Mouse (Mus musculus) heart, embryonic 12.5 days (tissue): ENCODE measurements around the gene Rgs7. TPM values are rescaled to one million over a fixed set of nuclear protein-coding genes. Genes with fewer than 3 reads are reported as not detected.

Experiments
- ATAC-seq: fragments of 200-750 bp; cut with Nextera tagmentation; 2 replicates; pipeline ENCODE4 v1.8.0; 2017; ENCODE audit warnings: moderate TSS enrichment, moderate library complexity; ENCODE audit not compliant: insufficient number of reproducible peaks, low FRiP score
- H3K27ac ChIP-seq: fragments of 300-500 bp; sonication (generic); 2 replicates; pipeline ENCODE4 v1.5.1; 2016; ENCODE audit warnings: mild to moderate bottlenecking, moderate library complexity; ENCODE audit not compliant: poor library complexity, severe bottlenecking
- H3K27me3 ChIP-seq: fragments of 300-500 bp; sonication (generic); replicated peaks from 2 replicates; pipeline ENCODE4 v1.6.1; 2016; ENCODE audit warnings: mild to moderate bottlenecking, moderate library complexity
- H3K36me3 ChIP-seq: fragments of 300-500 bp; sonication (generic); 2 replicates; pipeline ENCODE4 v1.6.1; 2016; ENCODE audit warnings: mild to moderate bottlenecking, moderate library complexity
- H3K4me1 ChIP-seq: fragments of 300-500 bp; sonication (generic); replicated peaks from 2 replicates; pipeline ENCODE4 v1.6.1; 2016; ENCODE audit warnings: mild to moderate bottlenecking
- H3K4me2 ChIP-seq: fragments of 300-500 bp; sonication (generic); 2 replicates; pipeline ENCODE4 v1.6.1; 2016; ENCODE audit warnings: mild to moderate bottlenecking, moderate library complexity
- H3K4me3 ChIP-seq: fragments of 300-500 bp; sonication (generic); 2 replicates; pipeline ENCODE4 v1.5.1; 2016; ENCODE audit warnings: mild to moderate bottlenecking
- H3K9ac ChIP-seq: fragments of 300-500 bp; sonication (generic); 2 replicates; pipeline ENCODE4 v1.6.1; 2016; ENCODE audit warnings: mild to moderate bottlenecking, moderate library complexity
- H3K9me3 ChIP-seq: fragments of 300-500 bp; sonication (generic); replicated peaks from 2 replicates; pipeline ENCODE4 v1.6.1; 2016; ENCODE audit warnings: mild to moderate bottlenecking, moderate library complexity
- WGBS: fragments of 180-500 bp; shearing (Covaris S2); methylation state at CpG from one replicate; pipeline ENCODE4 v1.1.7; 2016; 5-methylcytosine and 5-hydroxymethylcytosine counted together
- polyA plus RNA-seq: library from polyadenylated mRNA; unstranded; fragments of >200 nt; fragmentation: Nextera tagmentation; extraction: Ambion mirVana; gene quantifications from 2 replicates; pipeline ENCODE4 v1.2.1, GENCODE M21; 2016

The Rgs7 gene
- polyA plus RNA-seq, 1 experiment from 2014 or later = 1.4 TPM

DNA sequence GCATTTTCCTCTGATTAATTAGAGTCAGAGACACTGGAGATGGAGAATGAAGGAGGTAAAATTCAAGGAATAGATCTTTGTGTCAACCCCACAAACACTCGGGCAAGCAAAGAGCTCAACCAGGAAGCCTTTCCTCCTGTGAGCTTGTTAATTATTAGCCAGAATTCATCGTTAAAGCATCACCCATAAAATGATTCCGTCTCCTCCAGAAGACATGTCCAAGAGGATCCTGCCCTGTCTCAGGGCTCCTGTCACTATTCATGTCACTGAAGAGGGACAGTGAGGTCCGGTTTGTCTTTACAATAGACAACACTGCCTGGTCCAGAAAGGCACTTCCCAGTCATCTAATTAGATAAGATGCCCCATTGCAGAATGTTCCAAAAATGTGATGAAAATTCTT, 7.2 kb downstream of the Rgs7 start:
- H3K4me3 ChIP-seq = no peak overlapping the region
- no peak overlapping the region for H3K4me2 ChIP-seq
- WGBS = 76% methylated on average over 4 of the region's 4 CpGs
- no peaks in the 10 kb centered on the region for H3K36me3 ChIP-seq
- H3K9me3 ChIP-seq = no peaks in the 10 kb centered on the region
- H3K4me1 ChIP-seq = no peaks in the 10 kb centered on the region
- no peaks in the 10 kb centered on the region; the same call in 1 of the 2 replicates for H3K27me3 ChIP-seq
- H3K27ac ChIP-seq = no peak overlapping the region
- H3K9ac ChIP-seq = no peak overlapping the region
- no peak for ATAC-seq

DNA sequence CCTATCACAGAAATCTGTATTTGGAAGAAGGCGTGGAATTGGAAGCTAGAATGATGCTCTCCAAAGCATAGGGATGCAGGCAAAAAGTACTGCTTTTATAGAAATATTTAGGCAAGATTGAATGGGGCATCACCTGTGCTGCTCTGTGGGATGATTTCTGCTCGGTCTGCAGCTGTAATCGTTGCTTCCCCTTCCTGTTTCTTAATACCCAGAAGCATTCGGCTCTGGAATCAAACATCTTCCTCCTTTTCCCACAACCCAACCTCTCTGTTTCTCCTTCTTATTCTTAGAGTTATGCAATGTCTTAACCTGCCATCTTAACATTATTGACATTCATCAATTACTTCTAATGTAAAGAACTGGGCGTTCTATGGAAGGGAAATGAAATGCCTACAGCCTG, 19.2 kb downstream of the Rgs7 start:
- no peak for ATAC-seq
- 69% methylated on average over 5 of the region's 5 CpGs for WGBS
- H3K27me3 ChIP-seq = no peaks in the 10 kb centered on the region
- H3K4me3 ChIP-seq = no peak overlapping the region
- no peak overlapping the region for H3K27ac ChIP-seq
- no peaks in the 10 kb centered on the region for H3K9me3 ChIP-seq
- no peak overlapping the region for H3K9ac ChIP-seq
- H3K36me3 ChIP-seq = no peaks in the 10 kb centered on the region
- no peak overlapping the region for H3K4me2 ChIP-seq
- no peaks in the 10 kb centered on the region for H3K4me1 ChIP-seq

GRCm38 (mm10) chr1:175469087-175469788, 23.1 kb downstream of the Rgs7 start:
- WGBS = 74% methylated on average over 8 of the region's 8 CpGs
- H3K9me3 ChIP-seq = peaks cover 4% of the 10 kb centered on the region; the same call in 1 of the 2 replicates
- H3K27ac ChIP-seq = no peak overlapping the region
- no peak for ATAC-seq
- H3K4me1 ChIP-seq = no peaks in the 10 kb centered on the region
- H3K4me2 ChIP-seq = no peak overlapping the region
- H3K36me3 ChIP-seq = no peaks in the 10 kb centered on the region
- no peak overlapping the region for H3K9ac ChIP-seq
- H3K27me3 ChIP-seq = no peaks in the 10 kb centered on the region
- H3K4me3 ChIP-seq = no peak overlapping the region

GRCm38 (mm10) chr1:175464566-175464965, 27.7 kb downstream of the Rgs7 start:
- H3K4me2 ChIP-seq = no peak overlapping the region
- ATAC-seq = no peak
- no peak overlapping the region for H3K4me3 ChIP-seq
- H3K27ac ChIP-seq = no peak overlapping the region
- H3K36me3 ChIP-seq = no peaks in the 10 kb centered on the region
- H3K4me1 ChIP-seq = no peaks in the 10 kb centered on the region
- H3K27me3 ChIP-seq = no peaks in the 10 kb centered on the region
- H3K9me3 ChIP-seq = peaks cover 4% of the 10 kb centered on the region; the same call in 1 of the 2 replicates
- H3K9ac ChIP-seq = no peak overlapping the region
- 56% methylated on average over 2 of the region's 2 CpGs for WGBS

DNA sequence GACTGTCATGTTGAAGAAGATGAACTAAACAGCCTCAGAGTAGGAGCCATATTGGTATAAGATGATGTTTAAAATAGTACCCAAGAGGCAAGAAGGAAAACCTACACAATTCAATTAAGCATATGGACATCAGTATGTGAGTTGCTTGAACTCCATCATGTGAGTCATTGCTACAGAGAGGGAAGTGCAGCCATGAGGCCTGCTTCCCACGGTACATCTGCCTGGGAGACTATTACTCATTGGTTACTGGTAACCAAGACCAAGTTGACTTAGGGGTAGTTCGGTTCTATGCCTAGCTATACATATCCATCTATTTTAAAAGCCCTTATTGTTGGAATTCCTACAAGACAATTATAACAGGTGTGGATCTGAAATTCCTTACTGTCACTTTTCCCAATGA, 29.9 kb downstream of the Rgs7 start:
- no peak overlapping the region for H3K4me2 ChIP-seq
- no peaks in the 10 kb centered on the region for H3K36me3 ChIP-seq
- ATAC-seq = no peak
- H3K4me1 ChIP-seq = no peaks in the 10 kb centered on the region
- H3K27ac ChIP-seq = no peak overlapping the region
- H3K9ac ChIP-seq = no peak overlapping the region
- H3K4me3 ChIP-seq = no peak overlapping the region
- H3K9me3 ChIP-seq = peaks cover 4% of the 10 kb centered on the region; the same call in 1 of the 2 replicates
- H3K27me3 ChIP-seq = no peaks in the 10 kb centered on the region
- WGBS = 79% methylated on average over 2 of the region's 2 CpGs

DNA sequence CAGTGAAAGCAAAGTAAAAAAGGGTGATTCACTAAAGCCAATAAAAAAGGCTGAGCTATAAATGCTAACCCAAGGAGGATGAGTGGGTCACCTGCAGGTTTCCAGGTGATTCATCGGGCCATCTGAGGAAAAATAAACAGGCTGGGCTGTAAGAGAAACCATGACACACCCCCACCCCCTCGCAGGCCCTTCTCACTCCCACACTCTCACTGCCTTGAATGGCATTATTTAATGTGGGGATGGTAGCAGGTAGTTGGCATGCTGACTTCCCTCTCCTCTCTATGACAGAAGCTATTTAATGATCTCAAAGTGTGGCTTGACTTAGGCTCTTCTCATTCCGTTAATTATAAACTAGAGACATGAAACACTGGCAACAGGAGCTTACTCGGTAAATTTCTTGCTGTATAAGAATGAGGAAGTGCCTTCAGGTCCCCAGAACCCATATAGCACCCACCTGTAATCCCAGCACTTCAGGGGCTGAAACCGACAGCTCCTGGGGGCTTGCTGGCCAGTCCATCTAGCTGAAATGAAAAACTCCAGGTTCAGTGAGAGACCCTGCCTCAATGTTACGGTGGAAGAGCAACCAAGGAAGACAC, 38.2 kb downstream of the Rgs7 start:
- no peaks in the 10 kb centered on the region for H3K4me1 ChIP-seq
- H3K27ac ChIP-seq = no peak overlapping the region
- ATAC-seq = no peak
- no peak overlapping the region for H3K4me2 ChIP-seq
- no peak overlapping the region for H3K4me3 ChIP-seq
- H3K9ac ChIP-seq = no peak overlapping the region
- no peaks in the 10 kb centered on the region for H3K9me3 ChIP-seq
- no peaks in the 10 kb centered on the region for H3K27me3 ChIP-seq
- WGBS = 70% methylated on average over 6 of the region's 6 CpGs
- no peaks in the 10 kb centered on the region for H3K36me3 ChIP-seq

DNA sequence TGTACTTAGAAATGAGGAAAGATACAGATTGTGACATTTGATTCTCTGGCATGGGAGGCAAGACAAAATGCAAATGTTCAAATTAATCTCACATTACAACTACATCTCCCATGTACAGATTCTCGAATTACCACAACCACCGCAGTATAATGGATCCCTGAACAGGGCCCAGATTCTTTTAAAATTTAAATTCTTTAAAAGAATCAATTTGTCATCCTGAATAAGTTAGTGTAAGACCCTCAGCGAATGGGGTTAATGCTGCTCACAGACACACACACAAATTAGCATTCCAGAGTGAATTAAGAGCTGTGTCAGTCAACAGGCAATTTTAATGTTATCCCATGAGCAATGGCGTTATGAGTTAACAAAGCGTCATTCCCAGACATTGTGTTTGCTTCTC, 44.3 kb downstream of the Rgs7 start:
- Histone ChIP-seq H3K36me3 (no peaks in the 10 kb centered on the region), H3K27me3 (no peaks in the 10 kb centered on the region), H3K4me1 (no peaks in the 10 kb centered on the region), H3K4me2 (no peak overlapping the region), H3K4me3 (no peak overlapping the region), H3K9me3 (no peaks in the 10 kb centered on the region), H3K9ac (no peak overlapping the region), H3K27ac (no peak overlapping the region)
- ATAC-seq = no peak
- WGBS = 68% methylated on average over 5 of the region's 5 CpGs

DNA sequence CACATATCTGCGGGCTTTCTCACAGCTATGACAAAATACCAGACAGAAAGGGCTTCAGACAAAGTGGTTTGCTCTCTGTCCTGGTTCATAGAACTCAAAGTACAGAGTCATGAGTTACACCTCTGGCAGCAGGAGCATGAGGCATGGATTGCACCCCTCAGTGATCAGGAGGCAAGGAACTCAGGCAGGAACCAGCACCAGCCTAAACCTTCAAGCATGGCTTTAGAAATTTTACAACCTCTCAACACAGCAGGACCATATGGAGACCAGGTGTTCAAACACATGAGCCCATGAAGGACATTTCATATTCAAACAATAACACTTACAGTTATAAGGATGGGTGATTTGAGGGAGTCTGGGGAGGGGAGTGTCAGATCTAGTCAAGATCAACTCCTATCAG, 49.4 kb downstream of the Rgs7 start:
- no peak overlapping the region for H3K27ac ChIP-seq
- WGBS = 87% methylated on average over 1 of the region's 1 CpGs

GRCm38 (mm10) chr1:175442025-175442424, 50.3 kb downstream of the Rgs7 start:
- ATAC-seq = no peak
- no peak overlapping the region for H3K27ac ChIP-seq
- 79% methylated on average over 6 of the region's 6 CpGs for WGBS
- no peaks in the 10 kb centered on the region for H3K27me3 ChIP-seq
- no peaks in the 10 kb centered on the region for H3K36me3 ChIP-seq
- H3K9me3 ChIP-seq = no peaks in the 10 kb centered on the region
- no peak overlapping the region for H3K4me2 ChIP-seq
- no peak overlapping the region for H3K9ac ChIP-seq
- H3K4me1 ChIP-seq = no peaks in the 10 kb centered on the region
- H3K4me3 ChIP-seq = no peak overlapping the region

More for the DNA sequence above, 49.4 kb downstream of the Rgs7 start:
- no peaks in the 10 kb centered on the region for H3K4me1 ChIP-seq
- H3K9ac ChIP-seq = no peak overlapping the region
- H3K27me3 ChIP-seq = no peaks in the 10 kb centered on the region
- H3K4me2 ChIP-seq = no peak overlapping the region
- no peaks in the 10 kb centered on the region for H3K9me3 ChIP-seq
- no peaks in the 10 kb centered on the region for H3K36me3 ChIP-seq
- ATAC-seq = no peak
- no peak overlapping the region for H3K4me3 ChIP-seq

DNA sequence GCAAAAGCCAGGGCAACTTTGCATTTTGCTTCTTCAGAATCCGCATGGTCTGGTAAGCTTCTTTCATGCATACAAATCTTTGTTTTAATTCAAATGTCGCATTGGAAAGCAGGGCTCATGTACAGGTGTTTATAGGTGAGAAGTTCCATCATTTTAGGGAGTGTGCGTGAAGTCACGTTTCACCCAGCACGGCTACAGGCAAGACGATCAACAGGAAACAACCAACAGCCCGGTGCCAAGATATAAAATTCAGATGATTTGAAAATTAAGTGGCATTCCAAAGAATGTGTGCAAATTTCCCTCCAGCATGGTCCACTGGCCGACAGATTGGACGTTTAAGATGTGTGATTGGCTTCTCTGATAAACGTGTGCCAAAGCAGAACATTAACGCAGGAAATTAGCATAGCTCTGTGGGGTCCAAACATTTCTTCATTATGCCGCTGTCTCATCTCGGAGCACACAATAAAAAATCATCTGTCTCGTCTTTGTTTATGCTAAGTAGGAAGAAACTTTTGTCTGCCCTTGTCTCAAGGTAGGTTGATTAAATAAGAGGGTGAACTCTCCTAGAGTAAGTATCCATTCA, 58.6 kb downstream of the Rgs7 start:
- no peaks in the 10 kb centered on the region for H3K4me1 ChIP-seq
- 82% methylated on average over 14 of the region's 14 CpGs for WGBS
- no peaks in the 10 kb centered on the region for H3K36me3 ChIP-seq
- no peak overlapping the region for H3K4me3 ChIP-seq
- no peaks in the 10 kb centered on the region for H3K9me3 ChIP-seq
- no peak overlapping the region for H3K4me2 ChIP-seq
- ATAC-seq = no peak
- H3K27ac ChIP-seq = no peak overlapping the region
- no peak overlapping the region for H3K9ac ChIP-seq
- no peaks in the 10 kb centered on the region for H3K27me3 ChIP-seq

DNA sequence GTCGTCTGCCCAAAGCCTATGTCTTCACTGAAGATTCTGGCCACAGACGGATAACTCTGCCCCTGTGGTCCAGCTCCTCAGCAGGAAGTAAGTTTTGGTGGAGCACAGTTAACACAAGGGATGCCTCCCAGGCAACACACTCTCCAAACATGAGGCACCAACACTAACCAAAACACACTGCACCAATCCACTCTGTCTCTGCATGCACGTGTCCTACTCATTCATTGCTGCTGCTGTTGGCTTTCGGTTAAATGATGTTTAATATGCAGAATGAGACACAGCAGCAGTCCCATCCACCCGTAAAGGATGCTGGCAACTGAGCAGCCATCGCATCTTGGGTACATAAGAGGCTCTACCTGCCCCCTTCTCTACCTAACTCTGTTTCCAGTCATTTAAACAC, 59.2 kb downstream of the Rgs7 start:
- 75% methylated on average over 6 of the region's 6 CpGs for WGBS
- H3K27ac ChIP-seq = no peak overlapping the region
- H3K9ac ChIP-seq = no peak overlapping the region
- no peaks in the 10 kb centered on the region for H3K36me3 ChIP-seq
- H3K4me2 ChIP-seq = no peak overlapping the region
- no peaks in the 10 kb centered on the region for H3K4me1 ChIP-seq
- ATAC-seq = no peak
- no peaks in the 10 kb centered on the region for H3K9me3 ChIP-seq
- H3K4me3 ChIP-seq = no peak overlapping the region
- no peaks in the 10 kb centered on the region for H3K27me3 ChIP-seq
